Mouse (Mus musculus): Measurements from ENCODE around the gene Gcnt7.

Gene Gcnt7

GRCm38 (mm10) chr2:172404239-172404638 is 54.2 kb downstream of the Gcnt7 start:
- no peak for DNase-seq (ENCODE audit: low spot score in 2 of 2)

DNA sequence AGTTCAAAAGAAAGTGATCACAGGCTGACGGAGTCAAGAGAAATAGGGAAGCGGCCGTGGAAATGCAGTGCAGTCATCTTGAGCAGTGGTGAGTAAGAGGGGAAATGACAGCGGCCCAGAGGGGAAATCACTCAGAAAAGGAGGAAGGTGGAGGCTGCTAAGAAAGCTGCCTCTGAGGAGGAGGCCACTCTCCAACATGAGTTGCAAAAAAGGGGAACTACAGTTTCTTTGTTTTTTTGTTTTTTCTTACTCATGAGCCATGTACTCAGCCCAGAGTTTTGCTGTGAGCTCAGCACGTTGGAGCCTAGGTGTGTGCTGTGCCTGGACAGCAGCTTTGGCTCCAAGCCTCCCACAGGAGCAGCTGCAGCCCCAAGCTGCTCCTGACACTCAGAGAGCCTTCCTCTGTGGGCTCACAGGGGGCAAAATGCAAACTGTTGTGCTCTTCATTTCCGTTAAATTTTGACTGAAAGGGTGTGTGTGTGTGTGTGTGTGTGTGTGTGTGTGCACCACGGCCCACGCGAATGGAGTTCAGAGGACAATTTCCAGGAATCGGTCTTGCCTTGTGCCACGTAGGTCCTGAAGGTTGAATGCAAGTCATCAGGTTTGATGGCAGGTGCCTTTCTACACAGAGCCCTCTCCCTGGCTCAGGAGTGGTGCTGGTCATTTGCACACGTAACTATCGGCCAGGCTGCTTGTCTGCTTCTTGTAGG is 57.1 kb downstream of the Gcnt7 start:
- peak; percentile 83 to 84 for DNase-seq (ENCODE audit: low spot score in 2 of 2)
